Mouse (Mus musculus): ENCODE data around the gene Taldo1. TPM values are rescaled to one million over a fixed set of nuclear protein-coding genes. Genes with fewer than 3 reads are reported as not detected.
A peak's percentile ranks its signal among the peaks of the same experiment; 100 is the strongest.

Taldo1 gene
- polyA plus RNA-seq, 1 experiment: 252 TPM

- peaks cover 8% of the 10 kb centered on the region for H3K27me3 ChIP-seq (ENCODE audit: control insufficient read depth, insufficient read depth, insufficient read length)
- H3K4me3 ChIP-seq (ENCODE audit: insufficient read depth, poor library complexity, severe bottlenecking): no peak overlapping the region
- TF ChIP-seq USF1 (IDR thresholded peaks at IDR 0.05; ENCODE audit: low read depth) (no peak), CTCF (IDR thresholded peaks at IDR 0.05; ENCODE audit: control insufficient read depth, insufficient read depth, insufficient read length) (no peak), CEBPB (IDR thresholded peaks at IDR 0.05; ENCODE audit: low read depth) (no peak), MYOD1 (IDR thresholded peaks at IDR 0.05; ENCODE audit: control insufficient read depth, insufficient read length, low read depth) (no peak), MYOG (IDR thresholded peaks at IDR 0.05; ENCODE audit: control insufficient read depth, extremely low read depth, insufficient read length) (no peak), MAX (IDR thresholded peaks at IDR 0.05) (no peak), FOSL1 (IDR thresholded peaks at IDR 0.05; ENCODE audit: insufficient read depth, low read length, poor library complexity, severe bottlenecking) (no peak)
- peaks cover 14% of the 10 kb centered on the region for H3K79me2 ChIP-seq (ENCODE audit: control insufficient read depth, insufficient read depth)
- H3K36me3 ChIP-seq (ENCODE audit: control insufficient read depth, insufficient read depth): no peaks in the 10 kb centered on the region
- H3K79me3 ChIP-seq (ENCODE audit: low read depth): peaks cover 12% of the 10 kb centered on the region
- H3ac ChIP-seq (ENCODE audit: control insufficient read depth, insufficient read length, low read depth): no peak overlapping the region
These were observed 3.4 kb upstream of the Taldo1 start for GRCm38 (mm10) chr7:141388487-141389109.

- Histone ChIP-seq H3K27me3 (ENCODE audit: control insufficient read depth, insufficient read depth, insufficient read length) (no peaks in the 10 kb centered on the region), H3K4me3 (ENCODE audit: insufficient read depth, poor library complexity, severe bottlenecking) (no peak overlapping the region), H3ac (ENCODE audit: control insufficient read depth, insufficient read length, low read depth) (no peak overlapping the region), H3K36me3 (ENCODE audit: control insufficient read depth, insufficient read depth) (no peaks in the 10 kb centered on the region), H3K79me2 (ENCODE audit: control insufficient read depth, insufficient read depth) (peaks cover 31% of the 10 kb centered on the region), H3K79me3 (ENCODE audit: low read depth) (peaks cover 16% of the 10 kb centered on the region)
- TF ChIP-seq FOSL1 (IDR thresholded peaks at IDR 0.05; ENCODE audit: insufficient read depth, low read length, poor library complexity, severe bottlenecking) (no peak), CEBPB (IDR thresholded peaks at IDR 0.05; ENCODE audit: low read depth) (no peak), MYOG (IDR thresholded peaks at IDR 0.05; ENCODE audit: control insufficient read depth, extremely low read depth, insufficient read length) (no peak), CTCF (IDR thresholded peaks at IDR 0.05; ENCODE audit: control insufficient read depth, insufficient read depth, insufficient read length) (no peak), USF1 (IDR thresholded peaks at IDR 0.05; ENCODE audit: low read depth) (no peak), MAX (IDR thresholded peaks at IDR 0.05) (no peak), MYOD1 (IDR thresholded peaks at IDR 0.05; ENCODE audit: control insufficient read depth, insufficient read length, low read depth) (no peak)
These were observed 1.4 kb upstream of the Taldo1 start for GRCm38 (mm10) chr7:141390326-141391259.

GRCm38 (mm10) chr7:141392552-141393222 lies 688 bp downstream of the Taldo1 start:
- Histone ChIP-seq H3K79me2 (ENCODE audit: control insufficient read depth, insufficient read depth) (peaks cover 38% of the 10 kb centered on the region), H3K4me3 (ENCODE audit: insufficient read depth, poor library complexity, severe bottlenecking) (peak overlapping the region; percentile 51), H3K79me3 (ENCODE audit: low read depth) (peaks cover 19% of the 10 kb centered on the region), H3K27me3 (ENCODE audit: control insufficient read depth, insufficient read depth, insufficient read length) (no peaks in the 10 kb centered on the region), H3ac (ENCODE audit: control insufficient read depth, insufficient read length, low read depth) (peak overlapping the region; percentile 68), H3K36me3 (ENCODE audit: control insufficient read depth, insufficient read depth) (peaks cover 11% of the 10 kb centered on the region)
- TF ChIP-seq FOSL1 (IDR thresholded peaks at IDR 0.05; ENCODE audit: insufficient read depth, low read length, poor library complexity, severe bottlenecking) (no peak), MAX (IDR thresholded peaks at IDR 0.05) (no peak), CEBPB (IDR thresholded peaks at IDR 0.05; ENCODE audit: low read depth) (no peak), CTCF (IDR thresholded peaks at IDR 0.05; ENCODE audit: control insufficient read depth, insufficient read depth, insufficient read length) (no peak), MYOD1 (IDR thresholded peaks at IDR 0.05; ENCODE audit: control insufficient read depth, insufficient read length, low read depth) (no peak)

- TF ChIP-seq USF1 (IDR thresholded peaks at IDR 0.05; ENCODE audit: low read depth): no peak
- no peak for TF ChIP-seq MAX (IDR thresholded peaks at IDR 0.05)
- TF ChIP-seq CTCF (IDR thresholded peaks at IDR 0.05; ENCODE audit: control insufficient read depth, insufficient read depth, insufficient read length): no peak
- TF ChIP-seq MYOG (IDR thresholded peaks at IDR 0.05; ENCODE audit: control insufficient read depth, extremely low read depth, insufficient read length): no peak
- no peak for TF ChIP-seq MYOD1 (IDR thresholded peaks at IDR 0.05; ENCODE audit: control insufficient read depth, insufficient read length, low read depth)
- no peak overlapping the region for H3K4me3 ChIP-seq (ENCODE audit: insufficient read depth, poor library complexity, severe bottlenecking)
- H3K79me2 ChIP-seq (ENCODE audit: control insufficient read depth, insufficient read depth): peaks cover 38% of the 10 kb centered on the region
- H3K36me3 ChIP-seq (ENCODE audit: control insufficient read depth, insufficient read depth): peaks cover 12% of the 10 kb centered on the region
- no peaks in the 10 kb centered on the region for H3K27me3 ChIP-seq (ENCODE audit: control insufficient read depth, insufficient read depth, insufficient read length)
- H3ac ChIP-seq (ENCODE audit: control insufficient read depth, insufficient read length, low read depth): no peak overlapping the region
- peaks cover 19% of the 10 kb centered on the region for H3K79me3 ChIP-seq (ENCODE audit: low read depth)
These were observed 2.2 kb downstream of the Taldo1 start for GRCm38 (mm10) chr7:141394158-141394557.

- H3K27me3 ChIP-seq (ENCODE audit: control insufficient read depth, insufficient read depth, insufficient read length): no peaks in the 10 kb centered on the region
- no peak overlapping the region for H3ac ChIP-seq (ENCODE audit: control insufficient read depth, insufficient read length, low read depth)
- H3K4me3 ChIP-seq (ENCODE audit: insufficient read depth, poor library complexity, severe bottlenecking): no peak overlapping the region
- H3K79me2 ChIP-seq (ENCODE audit: control insufficient read depth, insufficient read depth): peaks cover 38% of the 10 kb centered on the region
- TF ChIP-seq CTCF (IDR thresholded peaks at IDR 0.05; ENCODE audit: control insufficient read depth, insufficient read depth, insufficient read length): peak; percentile 74
- TF ChIP-seq CEBPB (IDR thresholded peaks at IDR 0.05; ENCODE audit: low read depth): no peak
- peaks cover 19% of the 10 kb centered on the region for H3K79me3 ChIP-seq (ENCODE audit: low read depth)
- H3K36me3 ChIP-seq (ENCODE audit: control insufficient read depth, insufficient read depth): peaks cover 16% of the 10 kb centered on the region
These were observed 2.8 kb downstream of the Taldo1 start for GRCm38 (mm10) chr7:141394771-141395170.
